Mouse (Mus musculus): Measurements from ENCODE around the gene Dnah1. TPM values are rescaled to one million over a fixed set of nuclear protein-coding genes. Genes with fewer than 3 reads are reported as not detected.

The Dnah1 gene
- polyA plus RNA-seq, 1 experiment from 2014 or later: 4.6 TPM

DNA sequence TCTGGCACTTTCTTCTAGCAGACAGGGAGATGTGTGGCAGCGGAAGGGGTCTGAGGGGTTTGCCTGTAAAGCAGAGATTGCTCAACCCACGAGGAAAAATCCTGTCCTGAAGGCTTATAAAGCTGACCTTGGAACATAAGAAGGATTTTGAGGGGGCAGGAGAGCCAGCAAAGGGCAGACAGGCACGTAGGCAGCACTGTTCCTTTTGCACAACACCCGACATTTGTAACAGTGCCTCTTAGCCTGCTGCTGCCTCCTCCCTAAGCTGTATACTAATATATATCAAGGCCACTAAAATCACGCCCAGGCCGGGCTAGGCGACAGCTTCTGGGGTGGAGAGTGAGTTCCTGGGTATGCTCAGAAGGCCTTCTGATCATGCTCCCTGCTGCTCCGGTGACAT lies 93.3 kb downstream of the Dnah1 start:
- Histone ChIP-seq H3K4me1 (replicated peaks) (peaks cover 2% of the 10 kb centered on the region; the same call in 1 of the 2 replicates), H3K9ac (no peak overlapping the region), H3K27me3 (no peaks in the 10 kb centered on the region), H3K9me3 (no peaks in the 10 kb centered on the region), H3K27ac (replicated peaks) (no peak overlapping the region), H3K4me3 (no peak overlapping the region), H3K36me3 (no peaks in the 10 kb centered on the region), H3K4me2 (no peak overlapping the region)
- 76% methylated on average over 8 of the region's 8 CpGs for WGBS
- ATAC-seq (ENCODE audit: low FRiP score, low read depth): no peak

DNA sequence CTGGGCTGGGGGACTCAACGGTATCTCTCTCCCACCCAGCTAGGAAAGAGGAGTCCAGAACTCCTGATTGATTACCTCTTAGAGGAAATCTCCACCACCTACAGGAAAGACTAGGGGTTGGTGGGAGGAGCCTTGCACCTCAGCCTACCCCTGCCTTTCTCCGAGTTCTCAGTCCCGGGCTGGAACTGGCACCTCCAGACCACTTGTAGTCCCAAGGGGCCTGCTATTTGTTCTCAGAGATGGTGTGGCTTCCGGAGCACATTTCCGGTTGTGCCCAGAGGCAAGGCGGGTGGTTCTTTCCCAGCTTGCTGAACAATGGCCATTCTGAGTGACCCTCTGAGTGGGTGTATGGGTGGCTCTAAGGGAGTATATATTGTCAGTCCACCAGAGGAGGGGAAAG lies 95.5 kb downstream of the Dnah1 start:
- no peak overlapping the region for H3K9ac ChIP-seq
- ATAC-seq (ENCODE audit: low FRiP score, low read depth): no peak
- H3K36me3 ChIP-seq: no peaks in the 10 kb centered on the region
- no peak overlapping the region for H3K4me2 ChIP-seq
- no peak overlapping the region for H3K4me3 ChIP-seq
- 72% methylated on average over 6 of the region's 6 CpGs for WGBS
- H3K9me3 ChIP-seq: no peaks in the 10 kb centered on the region
- no peaks in the 10 kb centered on the region; the same call in 1 of the 2 replicates for H3K4me1 ChIP-seq (replicated peaks)
- no peaks in the 10 kb centered on the region for H3K27me3 ChIP-seq
- no peak overlapping the region for H3K27ac ChIP-seq (replicated peaks)

DNA sequence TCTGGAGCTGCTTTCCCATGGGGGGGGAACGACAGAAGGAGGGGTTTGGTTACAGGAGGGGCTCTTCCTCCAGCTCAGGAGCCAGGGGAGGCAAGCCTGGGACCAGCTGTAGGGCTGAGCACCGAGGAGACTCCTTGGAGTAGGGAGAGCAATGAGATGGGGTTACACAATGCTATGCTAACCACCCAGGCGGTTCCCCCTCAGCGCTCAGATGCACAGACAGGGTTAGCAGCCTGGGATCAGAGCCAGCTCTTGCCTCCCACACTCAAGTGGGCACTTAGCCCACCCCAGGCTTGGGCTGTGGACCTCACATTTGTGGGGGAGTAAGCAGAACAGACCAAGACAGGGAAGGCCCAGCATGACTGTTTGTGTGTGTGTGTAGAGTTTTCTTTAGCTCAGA lies 96.7 kb downstream of the Dnah1 start:
- H3K4me2 ChIP-seq: no peak overlapping the region
- H3K27ac ChIP-seq (replicated peaks): peak overlapping the region; percentile 42; the same call in 1 of the 2 replicates
- peak; percentile 70 for ATAC-seq (ENCODE audit: low FRiP score, low read depth)
- no peaks in the 10 kb centered on the region; the same call in 1 of the 2 replicates for H3K4me1 ChIP-seq (replicated peaks)
- H3K27me3 ChIP-seq: no peaks in the 10 kb centered on the region
- no peak overlapping the region for H3K9ac ChIP-seq
- no peak overlapping the region for H3K4me3 ChIP-seq
- 46% methylated on average over 4 of the region's 4 CpGs for WGBS
- H3K9me3 ChIP-seq: no peaks in the 10 kb centered on the region
- no peaks in the 10 kb centered on the region for H3K36me3 ChIP-seq

DNA sequence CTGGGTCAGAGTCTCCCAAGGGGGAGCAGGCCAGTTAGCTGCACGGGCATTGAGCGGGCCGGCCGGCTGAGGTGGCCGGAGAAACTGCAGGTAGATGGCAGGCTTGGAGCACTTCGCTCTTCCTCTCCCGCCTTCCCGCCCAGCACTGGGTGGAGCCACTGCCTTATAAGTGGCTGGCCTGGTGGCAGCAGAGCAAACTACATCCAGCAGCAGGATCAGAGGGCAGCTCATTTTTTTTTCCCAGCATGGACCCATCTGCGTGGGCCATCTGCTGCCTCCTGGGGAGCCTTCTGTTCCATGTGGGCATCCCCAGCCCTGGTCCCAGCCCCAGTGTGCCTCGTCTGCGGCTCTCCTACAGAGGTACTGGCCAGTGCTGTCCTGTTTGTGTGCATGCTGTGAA lies 106.0 kb downstream of the Dnah1 start, which contains the start of gene Sema3g:
TSS of gene Sema3g (plus strand) at position 195 of the 400 bp plus-strand sequence.
- H3K9ac ChIP-seq: no peak within 1 kb of the TSS
- H3K27ac ChIP-seq (replicated peaks): no peak within 1 kb of the TSS; the same call in 1 of the 2 replicates
- H3K9me3 ChIP-seq: no peaks in the 10 kb centered on the region
- H3K36me3 ChIP-seq: no peaks in the 10 kb centered on the region
- H3K4me1 ChIP-seq (replicated peaks): peaks cover 13% of the 10 kb centered on the region
- H3K4me3 ChIP-seq: no peak within 1 kb of the TSS
- ATAC-seq (ENCODE audit: low FRiP score, low read depth): no peak; the same call in 1 of the 2 replicates
- peak within 1 kb of the TSS; percentile 25 for H3K4me2 ChIP-seq
- H3K27me3 ChIP-seq: no peaks in the 10 kb centered on the region
- WGBS: 13% methylated on average over 11 of the region's 11 CpGs

DNA sequence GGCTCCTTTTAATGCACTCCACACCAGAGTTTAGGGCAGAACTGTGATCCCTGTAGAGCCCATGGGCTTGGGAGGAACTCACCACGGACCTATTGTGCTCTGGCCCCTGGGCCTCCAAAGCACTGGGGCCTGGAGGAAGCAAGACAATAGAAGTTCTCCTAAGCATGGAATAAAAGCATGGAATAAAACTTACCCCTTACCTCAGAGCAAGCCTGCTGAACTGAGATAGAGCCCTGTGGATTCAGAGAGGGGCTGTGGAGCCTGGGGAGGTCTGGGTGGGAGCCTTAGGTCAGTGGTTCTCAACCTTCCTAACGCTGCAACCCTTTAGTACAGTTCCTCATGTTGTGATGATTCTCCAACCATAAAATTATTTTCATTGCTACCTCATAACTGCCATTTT lies 106.8 kb downstream of the Dnah1 start, which contains the start of gene Nisch:
TSS of gene Nisch (minus strand) at position 101 of the 400 bp plus-strand sequence.
- H3K4me1 ChIP-seq (replicated peaks): peaks cover 13% of the 10 kb centered on the region
- no peak for ATAC-seq (ENCODE audit: low FRiP score, low read depth)
- H3K27me3 ChIP-seq: no peaks in the 10 kb centered on the region
- H3K4me3 ChIP-seq: no peak within 1 kb of the TSS
- no peaks in the 10 kb centered on the region for H3K36me3 ChIP-seq
- H3K27ac ChIP-seq (replicated peaks): no peak within 1 kb of the TSS; the same call in 1 of the 2 replicates
- 67% methylated on average over 2 of the region's 2 CpGs for WGBS
- H3K9ac ChIP-seq: no peak within 1 kb of the TSS
- peak within 1 kb of the TSS; percentile 25 for H3K4me2 ChIP-seq
- H3K9me3 ChIP-seq: no peaks in the 10 kb centered on the region

- H3K4me1 ChIP-seq (replicated peaks): peaks cover 13% of the 10 kb centered on the region
- H3K4me2 ChIP-seq: peak overlapping the region; percentile 15; the same call in 1 of the 2 replicates
- H3K9me3 ChIP-seq: no peaks in the 10 kb centered on the region
- no peaks in the 10 kb centered on the region for H3K27me3 ChIP-seq
- no peak overlapping the region for H3K27ac ChIP-seq (replicated peaks)
- H3K4me3 ChIP-seq: no peak overlapping the region
- H3K9ac ChIP-seq: no peak overlapping the region; the same call in 1 of the 2 replicates
- peak; percentile 77 for ATAC-seq (ENCODE audit: low FRiP score, low read depth)
- WGBS: 34% methylated on average over 15 of the region's 15 CpGs
- H3K36me3 ChIP-seq: no peaks in the 10 kb centered on the region
Observed at GRCm38 (mm10) chr14:31215157-31216002, 108.3 kb downstream of the Dnah1 start.

DNA sequence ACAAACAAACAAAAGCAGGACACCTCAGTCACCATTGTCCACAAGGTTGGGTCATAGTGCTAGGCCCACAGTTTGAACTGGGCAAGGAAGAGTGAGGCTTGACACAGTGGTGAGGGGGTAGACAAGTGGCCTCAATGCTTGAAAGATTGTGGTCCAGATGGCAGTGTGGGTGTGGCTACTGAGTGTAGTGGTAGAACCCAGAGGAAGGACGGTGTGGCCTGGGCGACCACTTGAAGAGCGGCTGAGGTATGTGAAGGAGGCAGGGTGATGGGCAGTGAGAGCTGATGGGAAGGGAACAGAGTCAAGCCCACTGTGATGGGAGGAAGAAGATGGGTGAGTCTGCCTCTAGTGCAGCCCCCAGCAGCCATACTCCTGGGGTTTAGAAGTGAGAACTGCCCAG lies 109.0 kb downstream of the Dnah1 start:
- Histone ChIP-seq H3K36me3 (no peaks in the 10 kb centered on the region), H3K9ac (no peak overlapping the region), H3K27ac (replicated peaks) (no peak overlapping the region), H3K27me3 (no peaks in the 10 kb centered on the region), H3K4me2 (no peak overlapping the region), H3K4me1 (replicated peaks) (peaks cover 13% of the 10 kb centered on the region), H3K4me3 (no peak overlapping the region), H3K9me3 (no peaks in the 10 kb centered on the region)
- ATAC-seq (ENCODE audit: low FRiP score, low read depth): no peak
- WGBS: 89% methylated on average over 3 of the region's 3 CpGs

GRCm38 (mm10) chr14:31213868-31214267 lies 109.8 kb downstream of the Dnah1 start:
- ATAC-seq (ENCODE audit: low FRiP score, low read depth): no peak
- WGBS: 69% methylated on average over 8 of the region's 8 CpGs

DNA sequence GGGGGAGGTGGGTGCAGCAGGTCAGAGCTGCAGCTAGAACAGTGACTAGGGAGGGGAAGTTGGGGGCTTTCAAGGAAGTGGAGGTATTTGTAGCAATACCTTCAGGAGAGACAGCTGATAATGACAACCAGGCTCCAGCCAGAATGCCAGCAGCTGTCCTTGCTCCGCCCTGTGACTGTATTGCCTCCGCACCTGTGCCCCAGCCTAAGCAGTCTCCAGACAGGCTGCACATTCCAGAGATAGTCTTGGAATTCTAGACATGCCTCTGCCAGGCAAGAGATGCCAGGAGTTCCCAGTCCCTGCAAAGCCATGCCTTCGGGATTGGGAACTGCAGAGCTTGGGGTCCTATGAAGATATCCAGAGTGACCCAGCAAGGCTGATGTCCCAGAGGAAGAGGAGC lies 111.2 kb downstream of the Dnah1 start:
- ATAC-seq (ENCODE audit: low FRiP score, low read depth): no peak
- no peak overlapping the region for H3K9ac ChIP-seq
- peaks cover 10% of the 10 kb centered on the region for H3K4me1 ChIP-seq (replicated peaks)
- no peak overlapping the region for H3K4me2 ChIP-seq
- WGBS: 94% methylated on average over 3 of the region's 3 CpGs
- no peak overlapping the region for H3K27ac ChIP-seq (replicated peaks)
- no peak overlapping the region for H3K4me3 ChIP-seq
- no peaks in the 10 kb centered on the region for H3K36me3 ChIP-seq
- no peaks in the 10 kb centered on the region for H3K9me3 ChIP-seq
- no peaks in the 10 kb centered on the region for H3K27me3 ChIP-seq

More at GRCm38 (mm10) chr14:31213868-31214267, 109.8 kb downstream of the Dnah1 start:
- Histone ChIP-seq H3K27ac (replicated peaks) (no peak overlapping the region), H3K9ac (no peak overlapping the region), H3K4me2 (no peak overlapping the region), H3K4me1 (replicated peaks) (peaks cover 13% of the 10 kb centered on the region), H3K9me3 (no peaks in the 10 kb centered on the region), H3K4me3 (no peak overlapping the region), H3K27me3 (no peaks in the 10 kb centered on the region), H3K36me3 (no peaks in the 10 kb centered on the region)

DNA sequence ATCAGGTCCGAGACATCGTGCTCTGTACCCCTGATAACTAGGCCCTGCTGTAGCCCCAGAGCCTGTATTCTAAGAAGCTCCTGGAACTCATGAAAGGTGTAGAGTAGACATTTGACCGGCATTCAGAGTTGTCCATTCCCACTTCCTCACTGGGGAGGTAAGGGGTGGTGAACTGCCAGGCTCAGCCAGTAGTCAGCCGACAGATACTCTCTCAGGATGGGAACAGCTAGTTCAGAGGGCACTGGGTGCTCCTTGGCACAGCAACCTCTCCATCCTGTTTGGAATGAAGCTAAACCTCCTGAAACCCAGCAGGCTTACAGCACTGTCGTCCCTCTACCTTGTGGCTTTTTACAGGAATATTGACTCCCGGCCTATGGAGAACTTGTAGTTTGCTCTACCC lies 111.8 kb downstream of the Dnah1 start:
- H3K4me2 ChIP-seq: no peak overlapping the region
- H3K9me3 ChIP-seq: no peaks in the 10 kb centered on the region
- no peak overlapping the region for H3K9ac ChIP-seq
- WGBS: 89% methylated on average over 6 of the region's 6 CpGs
- H3K4me1 ChIP-seq (replicated peaks): peaks cover 14% of the 10 kb centered on the region
- H3K27me3 ChIP-seq: no peaks in the 10 kb centered on the region
- H3K27ac ChIP-seq (replicated peaks): no peak overlapping the region
- no peaks in the 10 kb centered on the region for H3K36me3 ChIP-seq
- no peak overlapping the region for H3K4me3 ChIP-seq
- no peak for ATAC-seq (ENCODE audit: low FRiP score, low read depth)

Data from hindbrain, embryonic 15.5 days (tissue).